In the genomic region with DNA sequence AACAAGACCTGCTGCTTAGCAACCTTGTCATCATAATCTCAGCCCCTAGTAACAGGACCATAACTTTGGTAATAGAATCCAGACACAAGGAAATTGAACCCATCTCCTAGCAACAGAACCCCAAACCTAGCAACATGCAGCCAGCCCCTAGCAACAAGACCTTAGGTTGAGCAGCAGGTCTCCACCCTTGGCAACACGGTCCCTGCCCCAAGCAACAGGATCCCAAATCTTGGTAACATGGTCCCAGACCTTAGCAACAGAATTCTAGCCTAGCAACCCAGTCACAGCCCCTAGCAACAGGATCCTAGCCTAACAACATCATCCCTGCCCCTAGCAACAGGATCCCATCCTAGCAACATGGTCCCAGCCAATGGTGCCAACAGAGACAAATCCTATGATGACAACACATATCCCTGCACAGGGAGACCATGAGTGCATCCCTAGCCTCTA, we compare ENCODE assay signal across 10 mouse cellular contexts. TPM values are rescaled to one million over a fixed set of nuclear protein-coding genes. Genes with fewer than 3 reads are reported as not detected.
A peak's percentile ranks its signal among the peaks of the same experiment; 100 is the strongest.
DNase-seq lines count a peak whose midpoint lies in the region; ATAC-seq lines count a peak whose summit lies in the region.
"Had no signal": no experiment of that assay in that cellular context is flagged by ENCODE, and none has a peak within 500 bp of the region (broad histone marks: within the 10 kb centered on the region; RNA-seq: fewer than 3 reads in every experiment).

No protein-coding gene starts in this region.

- peak overlapping the region; percentile 62 for H3K27ac ChIP-seq in forebrain, embryonic 15.5 days (replicated peaks)
- H3K27ac ChIP-seq: macrophage had no signal

- H3K4me3 ChIP-seq in forebrain, embryonic 15.5 days: no peak overlapping the region

- peak; percentile 85 for ATAC-seq in forebrain, embryonic 15.5 days (replicated peaks)

- 21% methylated on average over 1 of the region's 1 CpGs for WGBS in forebrain, embryonic 15.5 days

- H3K27me3 ChIP-seq in forebrain, embryonic 15.5 days: no peaks in the 10 kb centered on the region

- no peaks in the 10 kb centered on the region for H3K36me3 ChIP-seq in forebrain, embryonic 15.5 days

- H3K4me2 ChIP-seq in forebrain, embryonic 15.5 days (replicated peaks): no peak overlapping the region

- H3K4me1 ChIP-seq in forebrain, embryonic 15.5 days: no peaks in the 10 kb centered on the region; the same call in none of the 2 replicates

- no peaks in the 10 kb centered on the region for H3K9me3 ChIP-seq in forebrain, embryonic 15.5 days

- H3K9ac ChIP-seq in forebrain, embryonic 15.5 days (replicated peaks): no peak overlapping the region

- DNase-seq in embryo, embryonic 11 days: peak; percentile 59
- DNase-seq in layer of hippocampus, adult 9-10 months (ENCODE audit: low spot score): peak; percentile 49
- DNase-seq in neural tube, embryonic 10.5 days (ENCODE audit: extremely low spot score, low spot score): peak; percentile 29
- no peak for DNase-seq in thymus, postnatal 36 days
- no peak for DNase-seq in cerebellum, adult 11 months
- DNase-seq in thymus, adult 18-20 months: no peak
- DNase-seq: gastrocnemius, postnatal 10 days; kidney, adult 9 months had no signal

RNA-seq across cellular contexts. Expression of a gene that starts 9.4 kb away (rescaled TPM):
- polyA plus RNA-seq in forebrain, embryonic 15.5 days (2015; fragmentation: Nextera tagmentation; extraction: Ambion mirVana): 0.95 and 1.3 TPM in 2 replicates
- polyA plus RNA-seq: macrophage had no signal

RNA-seq across cellular contexts. Expression of a gene that starts 9.4 kb away (rescaled TPM):
- polyA plus RNA-seq in forebrain, embryonic 15.5 days (2015; fragmentation: Nextera tagmentation; extraction: Ambion mirVana): 0.32 TPM in 1 of 2 replicates, not detected in the other
- polyA plus RNA-seq: macrophage had no signal

RNA-seq across cellular contexts. Expression of a gene that starts 14.2 kb away (rescaled TPM):
- 80.0 and 83.6 TPM in 2 replicates for polyA plus RNA-seq in forebrain, embryonic 15.5 days (2015; fragmentation: Nextera tagmentation; extraction: Ambion mirVana)

RNA-seq across cellular contexts. Expression of a gene that starts 17.3 kb away (rescaled TPM):
- 15.1 and 15.3 TPM in 2 replicates for polyA plus RNA-seq in forebrain, embryonic 15.5 days (2015; fragmentation: Nextera tagmentation; extraction: Ambion mirVana)

RNA-seq across cellular contexts. Expression of a gene that starts 27.0 kb away (rescaled TPM):
- 75.7 and 81.2 TPM in 2 replicates for polyA plus RNA-seq in forebrain, embryonic 15.5 days (2015; fragmentation: Nextera tagmentation; extraction: Ambion mirVana)

Comparison
In these comparisons a context has a peak if more than half of its experiments do, and no peak if none do; other contexts are left out.
1. DNase-seq: peak in embryo, embryonic 11 days (single experiment), layer of hippocampus, adult 9-10 months (single experiment) and neural tube, embryonic 10.5 days (single experiment); none in thymus, postnatal 36 days (0 of 2), cerebellum, adult 11 months (single experiment) and thymus, adult 18-20 months (0 of 2).